Mouse (Mus musculus) heart, embryonic 12.5 days (tissue): Measurements from ENCODE around the gene Gm43951. TPM values are rescaled to one million over a fixed set of nuclear protein-coding genes. Genes with fewer than 3 reads are reported as not detected.
A peak's percentile ranks its signal among the peaks of the same experiment; 100 is the strongest.

Experiments
- ATAC-seq: fragments of 200-750 bp; cut with Nextera tagmentation; 2 replicates; pipeline ENCODE4 v1.8.0; 2017; ENCODE audit warnings: moderate TSS enrichment, moderate library complexity; ENCODE audit not compliant: insufficient number of reproducible peaks, low FRiP score
- H3K27ac ChIP-seq: fragments of 300-500 bp; sonication (generic); 2 replicates; pipeline ENCODE4 v1.5.1; 2016; ENCODE audit warnings: mild to moderate bottlenecking, moderate library complexity; ENCODE audit not compliant: poor library complexity, severe bottlenecking
- H3K27me3 ChIP-seq: fragments of 300-500 bp; sonication (generic); replicated peaks from 2 replicates; pipeline ENCODE4 v1.6.1; 2016; ENCODE audit warnings: mild to moderate bottlenecking, moderate library complexity
- H3K36me3 ChIP-seq: fragments of 300-500 bp; sonication (generic); 2 replicates; pipeline ENCODE4 v1.6.1; 2016; ENCODE audit warnings: mild to moderate bottlenecking, moderate library complexity
- H3K4me1 ChIP-seq: fragments of 300-500 bp; sonication (generic); replicated peaks from 2 replicates; pipeline ENCODE4 v1.6.1; 2016; ENCODE audit warnings: mild to moderate bottlenecking
- H3K4me2 ChIP-seq: fragments of 300-500 bp; sonication (generic); 2 replicates; pipeline ENCODE4 v1.6.1; 2016; ENCODE audit warnings: mild to moderate bottlenecking, moderate library complexity
- H3K4me3 ChIP-seq: fragments of 300-500 bp; sonication (generic); 2 replicates; pipeline ENCODE4 v1.5.1; 2016; ENCODE audit warnings: mild to moderate bottlenecking
- H3K9ac ChIP-seq: fragments of 300-500 bp; sonication (generic); 2 replicates; pipeline ENCODE4 v1.6.1; 2016; ENCODE audit warnings: mild to moderate bottlenecking, moderate library complexity
- H3K9me3 ChIP-seq: fragments of 300-500 bp; sonication (generic); replicated peaks from 2 replicates; pipeline ENCODE4 v1.6.1; 2016; ENCODE audit warnings: mild to moderate bottlenecking, moderate library complexity
- WGBS: fragments of 180-500 bp; shearing (Covaris S2); methylation state at CpG from one replicate; pipeline ENCODE4 v1.1.7; 2016; 5-methylcytosine and 5-hydroxymethylcytosine counted together
- polyA plus RNA-seq: library from polyadenylated mRNA; unstranded; fragments of >200 nt; fragmentation: Nextera tagmentation; extraction: Ambion mirVana; gene quantifications from 2 replicates; pipeline ENCODE4 v1.2.1, GENCODE M21; 2016

Gm43951 gene
- 0.09 and 0.17 TPM in 2 replicates for polyA plus RNA-seq

DNA sequence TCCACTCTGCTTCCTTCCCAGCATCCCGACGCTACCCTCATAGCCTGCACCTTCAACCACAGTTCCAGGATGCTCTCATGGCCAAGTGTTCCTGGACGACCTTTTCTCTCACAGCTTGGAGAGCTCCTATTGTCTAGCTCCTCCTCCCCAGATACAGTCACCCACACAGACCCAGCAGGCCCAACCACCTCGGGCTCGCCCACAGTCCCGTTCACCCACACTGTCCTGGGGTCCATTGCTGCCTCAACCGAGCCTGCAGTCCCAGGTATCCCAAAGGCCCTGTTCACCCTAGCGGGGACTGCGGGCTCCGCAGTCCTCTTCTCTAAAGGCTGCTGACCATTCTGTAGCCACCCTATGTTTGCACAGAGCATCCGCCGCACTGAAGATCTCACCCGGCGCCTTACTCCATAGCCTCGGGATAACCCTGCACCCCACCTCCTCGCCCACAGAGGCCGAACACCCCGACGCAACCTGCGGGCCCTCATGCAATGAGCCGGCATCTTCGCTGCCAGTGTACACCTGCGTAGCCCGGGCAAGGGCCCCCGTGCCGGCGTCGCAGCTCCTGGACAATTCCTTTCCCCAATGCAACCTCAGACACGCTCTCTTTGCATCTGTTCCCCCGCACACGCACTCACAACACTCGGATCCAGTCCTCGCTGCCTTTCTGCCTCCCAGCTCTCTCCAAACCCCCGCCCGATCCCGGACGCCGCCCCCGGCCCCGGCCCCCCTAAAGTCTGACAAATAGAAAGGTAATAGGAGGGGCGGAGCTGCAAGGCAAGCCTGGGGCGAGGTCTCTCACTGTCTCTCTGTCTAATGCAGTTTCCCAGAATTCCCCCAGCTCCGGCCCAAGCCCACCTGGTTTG, at the start of gene Gm43951:
Gene Gm43951 (minus strand): TSS at position 500 of the 863 bp plus-strand sequence.
- Histone ChIP-seq H3K4me3 (peak within 1 kb of the TSS; percentile 83), H3K27ac (peak within 1 kb of the TSS; percentile 5; the same call in 1 of the 2 replicates), H3K27me3 (no peaks in the 10 kb centered on the region), H3K4me2 (peak within 1 kb of the TSS; percentile 89), H3K36me3 (peaks cover 23% of the 10 kb centered on the region), H3K9me3 (no peaks in the 10 kb centered on the region), H3K4me1 (peaks cover 14% of the 10 kb centered on the region), H3K9ac (peak within 1 kb of the TSS; percentile 82)
- ATAC-seq, result peak; percentile 40; the same call in 1 of the 2 replicates
- WGBS, result under 1% methylated on average over 43 of the region's 43 CpGs

DNA sequence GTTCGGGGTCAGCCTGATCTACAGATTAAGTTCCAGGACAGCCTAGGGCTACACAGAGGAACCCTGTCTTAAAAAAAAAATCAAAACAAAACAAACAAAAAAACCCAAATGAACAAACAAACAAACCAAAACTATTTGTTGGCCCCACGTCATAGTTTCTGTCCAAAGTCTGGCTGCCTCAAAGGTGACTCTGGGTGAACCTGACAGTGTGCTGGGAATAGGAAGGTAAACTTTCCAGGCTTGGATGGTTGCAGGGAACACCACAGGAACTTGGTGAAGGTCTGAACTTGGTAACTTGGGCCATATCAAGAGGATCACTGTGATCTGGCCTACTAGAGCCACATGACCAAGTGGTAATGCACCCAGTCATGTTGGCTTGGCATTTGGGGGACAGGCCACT, 49.8 kb upstream of the Gm43951 start:
- H3K4me2 ChIP-seq, result no peak overlapping the region
- H3K9me3 ChIP-seq, result no peaks in the 10 kb centered on the region
- H3K27me3 ChIP-seq, result peaks cover 21% of the 10 kb centered on the region
- WGBS, result 71% methylated on average over 2 of the region's 2 CpGs
- ATAC-seq, result no peak
- no peaks in the 10 kb centered on the region for H3K4me1 ChIP-seq
- H3K9ac ChIP-seq, result no peak overlapping the region
- H3K27ac ChIP-seq, result no peak overlapping the region
- H3K36me3 ChIP-seq, result no peaks in the 10 kb centered on the region
- no peak overlapping the region for H3K4me3 ChIP-seq

DNA sequence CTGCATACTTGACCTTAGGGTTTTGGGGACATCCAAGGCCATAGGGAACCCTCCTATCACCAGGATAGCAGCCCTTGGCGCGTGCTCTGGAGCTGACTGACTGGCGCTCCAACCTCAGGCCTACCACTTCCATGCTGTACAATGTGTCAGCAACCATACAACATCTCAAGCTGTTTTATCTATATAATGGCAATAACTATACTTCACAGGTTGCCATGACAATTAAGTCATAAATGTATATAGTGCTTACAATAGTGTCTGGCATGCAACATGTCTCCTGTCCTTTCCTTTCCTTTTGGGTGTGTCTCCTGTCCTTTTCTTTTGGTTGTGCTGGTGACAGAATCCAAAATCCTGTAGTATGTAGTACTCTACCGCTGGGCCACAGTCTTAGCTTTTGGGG, 49.0 kb upstream of the Gm43951 start:
- H3K27me3 ChIP-seq, result peaks cover 21% of the 10 kb centered on the region
- no peaks in the 10 kb centered on the region for H3K9me3 ChIP-seq
- WGBS, result 88% methylated on average over 4 of the region's 4 CpGs
- no peaks in the 10 kb centered on the region for H3K4me1 ChIP-seq
- H3K9ac ChIP-seq, result no peak overlapping the region
- H3K36me3 ChIP-seq, result no peaks in the 10 kb centered on the region
- H3K4me3 ChIP-seq, result no peak overlapping the region
- ATAC-seq, result no peak
- H3K4me2 ChIP-seq, result no peak overlapping the region
- H3K27ac ChIP-seq, result no peak overlapping the region

DNA sequence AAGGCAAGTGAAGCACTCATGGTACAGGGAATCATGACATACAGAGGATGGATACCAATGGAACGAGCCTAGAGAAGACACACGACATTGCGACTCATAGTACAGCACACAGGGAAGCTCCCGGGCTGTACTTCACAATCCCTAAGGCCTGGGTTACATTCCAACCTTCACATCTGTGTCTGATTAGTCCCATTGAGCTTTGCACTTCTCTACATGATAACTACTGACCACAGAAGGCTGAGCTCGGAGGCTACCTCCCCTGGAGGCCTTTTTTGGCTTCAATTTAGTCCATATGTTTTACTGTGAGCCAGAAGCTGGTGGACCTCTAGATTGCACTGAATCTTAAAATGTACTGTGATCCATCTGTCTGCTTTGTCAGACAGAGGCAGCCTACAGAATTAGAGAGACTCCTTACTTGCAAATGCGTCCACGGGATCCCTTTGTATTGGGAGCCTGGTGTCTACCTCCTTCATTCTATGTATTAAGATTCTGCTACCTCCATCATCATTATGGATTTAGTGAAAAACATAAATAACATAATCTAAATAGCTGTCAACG, 38.6 kb upstream of the Gm43951 start:
- no peaks in the 10 kb centered on the region for H3K36me3 ChIP-seq
- H3K27ac ChIP-seq, result no peak overlapping the region
- no peak for ATAC-seq
- H3K9me3 ChIP-seq, result no peaks in the 10 kb centered on the region
- WGBS, result 69% methylated on average over 8 of the region's 8 CpGs
- no peaks in the 10 kb centered on the region for H3K4me1 ChIP-seq
- H3K27me3 ChIP-seq, result peaks cover 26% of the 10 kb centered on the region
- H3K9ac ChIP-seq, result no peak overlapping the region
- H3K4me2 ChIP-seq, result no peak overlapping the region
- no peak overlapping the region for H3K4me3 ChIP-seq

DNA sequence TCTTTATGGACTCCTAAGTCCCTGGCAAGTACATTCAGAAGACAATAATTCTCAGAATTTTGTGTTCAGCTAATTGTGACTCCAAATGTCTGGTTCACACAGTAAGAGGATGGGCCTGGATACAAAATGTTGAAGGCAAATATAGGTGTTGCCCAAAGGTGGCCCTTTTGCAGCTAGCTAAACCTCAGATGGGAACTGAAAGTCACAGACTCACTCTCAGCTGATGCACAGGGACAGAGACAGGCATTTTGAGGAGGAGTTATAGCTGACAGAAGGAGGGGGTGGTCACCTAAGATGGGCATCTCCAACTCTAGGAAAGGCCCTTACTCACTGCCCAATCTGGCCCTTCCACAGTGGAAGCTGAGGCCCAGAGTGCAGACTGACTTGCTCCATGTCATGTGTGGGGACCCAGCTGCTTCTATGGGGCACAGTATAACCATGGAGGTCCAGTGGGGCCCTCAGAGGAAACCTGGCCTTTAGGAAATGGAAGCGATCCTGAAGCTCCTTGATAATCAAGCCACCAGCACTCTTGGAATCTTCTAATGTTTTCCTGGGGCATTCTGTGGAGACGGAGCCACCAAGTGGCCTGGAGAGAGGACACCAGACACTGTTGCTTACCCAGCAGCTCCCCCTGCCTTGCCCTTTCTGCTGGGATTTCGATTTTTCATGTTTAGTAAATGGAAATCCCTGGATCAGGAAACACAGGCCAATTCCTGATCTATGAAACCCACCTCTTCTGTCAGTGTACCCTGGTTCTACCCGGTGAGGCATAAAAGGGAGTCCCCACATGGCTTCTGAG, 33.6 kb upstream of the Gm43951 start:
- no peak for ATAC-seq
- Histone ChIP-seq H3K4me1 (no peaks in the 10 kb centered on the region), H3K9ac (no peak overlapping the region), H3K27me3 (peaks cover 18% of the 10 kb centered on the region), H3K9me3 (no peaks in the 10 kb centered on the region), H3K36me3 (no peaks in the 10 kb centered on the region), H3K4me3 (no peak overlapping the region), H3K27ac (no peak overlapping the region), H3K4me2 (no peak overlapping the region)
- WGBS, result 62% methylated on average over 4 of the region's 4 CpGs

DNA sequence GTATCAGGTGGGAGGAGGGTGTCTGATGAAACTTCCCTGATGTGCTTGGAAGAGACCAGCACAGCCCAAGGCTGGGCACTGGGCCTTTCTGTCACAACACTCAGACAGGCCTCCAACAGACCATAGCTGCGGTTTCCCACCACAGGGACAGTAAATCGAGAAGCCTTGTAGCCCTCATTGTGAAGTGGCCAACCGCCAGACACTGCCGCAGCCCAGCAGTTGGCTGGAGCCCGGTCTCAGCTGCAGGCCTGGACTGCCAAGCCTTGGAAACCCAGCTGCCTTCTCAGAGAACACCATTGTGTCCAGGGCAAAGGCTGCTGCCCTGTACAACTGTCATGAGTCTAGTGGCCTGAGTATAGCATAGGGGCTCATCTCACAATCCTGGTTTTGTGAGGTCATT, 27.4 kb upstream of the Gm43951 start:
- WGBS, result 68% methylated on average over 5 of the region's 5 CpGs
- Histone ChIP-seq H3K4me3 (no peak overlapping the region), H3K27ac (no peak overlapping the region), H3K4me1 (no peaks in the 10 kb centered on the region), H3K36me3 (no peaks in the 10 kb centered on the region), H3K27me3 (0 out of 2 replicates have a peak, but pooled peaks cover 10% of the 10 kb centered on the region), H3K4me2 (no peak overlapping the region), H3K9ac (no peak overlapping the region), H3K9me3 (no peaks in the 10 kb centered on the region)
- ATAC-seq, result no peak

DNA sequence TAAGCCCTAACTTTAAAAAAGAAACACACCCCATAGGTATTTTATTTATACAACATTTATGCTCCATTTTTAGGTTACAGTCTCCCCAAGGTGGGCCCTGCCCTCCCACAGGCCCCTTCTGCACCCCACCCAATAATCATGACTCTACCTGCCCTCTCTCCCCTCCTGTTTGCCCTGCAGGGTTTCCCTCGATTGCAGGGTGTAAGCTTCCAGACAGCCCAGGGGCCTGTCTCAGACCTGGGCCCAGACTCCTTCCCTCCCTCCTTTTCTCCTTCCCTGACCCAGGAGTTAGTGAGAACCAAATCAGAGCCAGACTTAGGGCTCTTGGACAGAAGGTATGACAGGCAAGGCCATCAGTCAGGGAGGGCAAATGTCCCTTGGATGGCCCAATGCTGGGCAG, 26.4 kb upstream of the Gm43951 start:
- WGBS, result 43% methylated on average over 1 of the region's 1 CpGs
- no peak for ATAC-seq
- H3K9me3 ChIP-seq, result no peaks in the 10 kb centered on the region
- no peak overlapping the region for H3K27ac ChIP-seq
- no peaks in the 10 kb centered on the region for H3K4me1 ChIP-seq
- no peak overlapping the region for H3K9ac ChIP-seq
- H3K4me3 ChIP-seq, result no peak overlapping the region
- peaks cover 17% of the 10 kb centered on the region; the same call in 1 of the 2 replicates for H3K27me3 ChIP-seq
- no peaks in the 10 kb centered on the region for H3K36me3 ChIP-seq
- no peak overlapping the region for H3K4me2 ChIP-seq

DNA sequence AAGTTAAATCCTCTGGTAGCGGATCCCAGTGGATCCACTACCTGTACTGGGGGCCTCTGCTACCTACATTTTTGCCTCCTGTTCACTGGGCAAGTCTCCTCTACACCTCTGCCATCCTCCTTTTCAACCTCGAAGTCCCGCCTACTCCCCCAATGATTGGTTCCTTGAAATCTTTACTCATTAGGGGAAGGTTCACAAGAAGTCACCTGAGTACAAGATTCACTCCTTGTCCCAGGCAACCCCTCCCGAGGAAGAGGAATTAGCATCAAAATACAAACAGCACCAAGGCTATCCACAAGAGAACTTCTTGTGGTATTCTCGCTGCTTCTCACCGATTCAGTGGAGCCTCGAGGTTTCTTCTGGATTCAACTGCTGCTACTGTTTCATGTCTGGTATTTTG, 25.4 kb upstream of the Gm43951 start:
- no peaks in the 10 kb centered on the region for H3K36me3 ChIP-seq
- no peaks in the 10 kb centered on the region for H3K9me3 ChIP-seq
- WGBS, result 72% methylated on average over 7 of the region's 7 CpGs
- H3K27ac ChIP-seq, result no peak overlapping the region
- H3K27me3 ChIP-seq, result peaks cover 21% of the 10 kb centered on the region; the same call in 1 of the 2 replicates
- H3K4me1 ChIP-seq, result no peaks in the 10 kb centered on the region
- H3K9ac ChIP-seq, result no peak overlapping the region
- ATAC-seq, result no peak
- H3K4me3 ChIP-seq, result no peak overlapping the region
- H3K4me2 ChIP-seq, result no peak overlapping the region

DNA sequence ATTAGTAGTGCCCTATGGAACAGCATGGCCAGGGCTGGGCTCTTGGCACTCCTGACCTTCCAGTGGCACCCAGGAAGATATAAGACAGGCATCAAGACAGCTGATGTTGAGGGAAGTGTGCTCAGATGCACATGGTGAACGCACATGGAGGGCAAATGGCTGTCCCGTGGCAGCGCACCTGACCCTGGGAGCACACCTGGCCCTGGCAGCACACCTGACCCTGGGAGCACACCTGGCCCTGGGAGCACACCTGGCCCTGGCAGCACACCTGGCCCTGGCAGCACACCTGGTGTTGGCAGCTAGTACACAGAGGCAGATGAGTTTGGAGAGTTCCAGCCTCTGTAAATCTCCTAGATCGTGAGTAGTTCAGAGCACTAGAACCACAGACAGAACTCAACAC, 21.9 kb upstream of the Gm43951 start:
- Histone ChIP-seq H3K27ac (no peak overlapping the region), H3K36me3 (no peaks in the 10 kb centered on the region), H3K4me1 (0 out of 2 replicates have a peak, but pooled peaks cover 2% of the 10 kb centered on the region), H3K4me2 (no peak overlapping the region), H3K9ac (no peak overlapping the region), H3K4me3 (no peak overlapping the region), H3K9me3 (no peaks in the 10 kb centered on the region), H3K27me3 (peaks cover 17% of the 10 kb centered on the region; the same call in 1 of the 2 replicates)
- 90% methylated on average over 4 of the region's 4 CpGs for WGBS
- ATAC-seq, result no peak

DNA sequence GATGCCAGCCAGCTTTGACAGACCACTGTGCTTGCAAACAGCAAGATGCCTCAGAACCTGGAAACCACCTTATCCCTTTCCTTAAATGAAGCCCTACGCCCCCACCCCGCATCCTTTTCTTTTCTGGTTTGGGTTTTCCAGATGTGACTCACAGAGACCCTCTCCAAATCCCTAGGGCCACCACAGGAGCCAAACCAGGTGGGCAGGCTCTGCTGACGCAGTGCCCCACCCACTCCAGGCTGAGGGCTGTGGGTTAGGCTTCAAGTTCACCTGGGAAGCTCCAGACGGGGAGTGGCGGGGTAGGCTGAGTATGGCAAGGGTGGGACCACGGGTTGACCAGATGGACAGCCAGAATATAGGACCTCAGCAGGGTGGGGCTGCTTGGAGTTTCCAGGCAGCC, 20.3 kb upstream of the Gm43951 start:
- H3K27ac ChIP-seq, result no peak overlapping the region
- WGBS, result 74% methylated on average over 6 of the region's 6 CpGs
- no peaks in the 10 kb centered on the region for H3K9me3 ChIP-seq
- no peaks in the 10 kb centered on the region for H3K36me3 ChIP-seq
- H3K27me3 ChIP-seq, result peaks cover 17% of the 10 kb centered on the region; the same call in 1 of the 2 replicates
- 0 out of 2 replicates have a peak, but pooled peaks cover 2% of the 10 kb centered on the region for H3K4me1 ChIP-seq
- H3K4me2 ChIP-seq, result no peak overlapping the region
- no peak overlapping the region for H3K4me3 ChIP-seq
- no peak for ATAC-seq
- H3K9ac ChIP-seq, result no peak overlapping the region
